Mouse (Mus musculus): Measurements from ENCODE around the gene Srsf12. TPM values are rescaled to one million over a fixed set of nuclear protein-coding genes. Genes with fewer than 3 reads are reported as not detected.

Gene Srsf12
- polyA plus RNA-seq, 1 experiment from 2014 or later, result 54.4 TPM

GRCm38 (mm10) chr4:33260311-33260710 lies 51.5 kb downstream of the Srsf12 start:
- Histone ChIP-seq H3K4me3 (replicated peaks; ENCODE audit: low read depth, low read length) (no peak overlapping the region), H3K27me3 (ENCODE audit: control insufficient read depth, insufficient read depth, low read length) (no peaks in the 10 kb centered on the region), H3K4me2 (ENCODE audit: low read length) (no peak overlapping the region), H3K9me3 (ENCODE audit: control insufficient read depth, low read length) (no peaks in the 10 kb centered on the region), H3K27ac (replicated peaks; ENCODE audit: low read depth, low read length) (no peak overlapping the region), H3K9ac (replicated peaks; ENCODE audit: low read length) (no peak overlapping the region), H3K4me1 (ENCODE audit: control insufficient read depth, insufficient read depth, low read length) (no peaks in the 10 kb centered on the region), H3K36me3 (ENCODE audit: control insufficient read depth, insufficient read depth, low read length) (no peaks in the 10 kb centered on the region)
- DNase-seq (no peak), ATAC-seq (ENCODE audit: low FRiP score, low TSS enrichment) (no peak)

- no peak overlapping the region for H3K4me2 ChIP-seq (ENCODE audit: low read length)
- H3K4me1 ChIP-seq (ENCODE audit: control insufficient read depth, insufficient read depth, low read length), result no peaks in the 10 kb centered on the region
- no peak overlapping the region for H3K9ac ChIP-seq (replicated peaks; ENCODE audit: low read length)
- no peaks in the 10 kb centered on the region for H3K27me3 ChIP-seq (ENCODE audit: control insufficient read depth, insufficient read depth, low read length)
- H3K9me3 ChIP-seq (ENCODE audit: control insufficient read depth, low read length), result no peaks in the 10 kb centered on the region
- H3K36me3 ChIP-seq (ENCODE audit: control insufficient read depth, insufficient read depth, low read length), result no peaks in the 10 kb centered on the region
- WGBS, result 80% methylated on average over 7 of the region's 7 CpGs
- ATAC-seq (ENCODE audit: low FRiP score, low TSS enrichment) (no peak), DNase-seq (peak; percentile 22)
- H3K4me3 ChIP-seq (replicated peaks; ENCODE audit: low read depth, low read length), result no peak overlapping the region
- H3K27ac ChIP-seq (replicated peaks; ENCODE audit: low read depth, low read length), result no peak overlapping the region
Observed at GRCm38 (mm10) chr4:33261311-33261753, 52.5 kb downstream of the Srsf12 start.

GRCm38 (mm10) chr4:33262897-33263296 lies 54.1 kb downstream of the Srsf12 start:
- DNase-seq (no peak), ATAC-seq (ENCODE audit: low FRiP score, low TSS enrichment) (no peak)
- H3K4me1 ChIP-seq (ENCODE audit: control insufficient read depth, insufficient read depth, low read length), result no peaks in the 10 kb centered on the region
- no peak overlapping the region for H3K27ac ChIP-seq (replicated peaks; ENCODE audit: low read depth, low read length)
- no peaks in the 10 kb centered on the region for H3K27me3 ChIP-seq (ENCODE audit: control insufficient read depth, insufficient read depth, low read length)
- no peaks in the 10 kb centered on the region for H3K36me3 ChIP-seq (ENCODE audit: control insufficient read depth, insufficient read depth, low read length)
- no peaks in the 10 kb centered on the region for H3K9me3 ChIP-seq (ENCODE audit: control insufficient read depth, low read length)
- H3K9ac ChIP-seq (replicated peaks; ENCODE audit: low read length), result no peak overlapping the region
- WGBS, result 77% methylated on average over 1 of the region's 1 CpGs
- H3K4me2 ChIP-seq (ENCODE audit: low read length), result no peak overlapping the region
- no peak overlapping the region for H3K4me3 ChIP-seq (replicated peaks; ENCODE audit: low read depth, low read length)

- DNase-seq (no peak), ATAC-seq (ENCODE audit: low FRiP score, low TSS enrichment) (no peak)
- no peak overlapping the region for H3K27ac ChIP-seq (replicated peaks; ENCODE audit: low read depth, low read length)
- no peaks in the 10 kb centered on the region for H3K9me3 ChIP-seq (ENCODE audit: control insufficient read depth, low read length)
- no peaks in the 10 kb centered on the region for H3K4me1 ChIP-seq (ENCODE audit: control insufficient read depth, insufficient read depth, low read length)
- no peak overlapping the region for H3K4me3 ChIP-seq (replicated peaks; ENCODE audit: low read depth, low read length)
- H3K27me3 ChIP-seq (ENCODE audit: control insufficient read depth, insufficient read depth, low read length), result no peaks in the 10 kb centered on the region
- no peaks in the 10 kb centered on the region for H3K36me3 ChIP-seq (ENCODE audit: control insufficient read depth, insufficient read depth, low read length)
- no peak overlapping the region for H3K4me2 ChIP-seq (ENCODE audit: low read length)
- WGBS, result 91% methylated on average over 11 of the region's 11 CpGs
- no peak overlapping the region for H3K9ac ChIP-seq (replicated peaks; ENCODE audit: low read length)
Observed at GRCm38 (mm10) chr4:33264979-33265726, 56.4 kb downstream of the Srsf12 start.

GRCm38 (mm10) chr4:33270386-33271314 lies 61.9 kb downstream of the Srsf12 start:
- no peak overlapping the region for H3K27ac ChIP-seq (replicated peaks; ENCODE audit: low read depth, low read length)
- no peak overlapping the region for H3K9ac ChIP-seq (replicated peaks; ENCODE audit: low read length)
- H3K4me1 ChIP-seq (ENCODE audit: control insufficient read depth, insufficient read depth, low read length), result no peaks in the 10 kb centered on the region
- H3K4me2 ChIP-seq (ENCODE audit: low read length), result no peak overlapping the region
- DNase-seq (no peak), ATAC-seq (ENCODE audit: low FRiP score, low TSS enrichment) (no peak)
- H3K36me3 ChIP-seq (ENCODE audit: control insufficient read depth, insufficient read depth, low read length), result no peaks in the 10 kb centered on the region
- 85% methylated on average over 11 of the region's 11 CpGs for WGBS
- no peak overlapping the region for H3K4me3 ChIP-seq (replicated peaks; ENCODE audit: low read depth, low read length)
- no peaks in the 10 kb centered on the region for H3K27me3 ChIP-seq (ENCODE audit: control insufficient read depth, insufficient read depth, low read length)
- H3K9me3 ChIP-seq (ENCODE audit: control insufficient read depth, low read length), result no peaks in the 10 kb centered on the region

GRCm38 (mm10) chr4:33273437-33273836 lies 64.6 kb downstream of the Srsf12 start:
- 87% methylated on average over 3 of the region's 3 CpGs for WGBS
- Histone ChIP-seq H3K4me3 (replicated peaks; ENCODE audit: low read depth, low read length) (no peak overlapping the region), H3K4me2 (ENCODE audit: low read length) (no peak overlapping the region), H3K36me3 (ENCODE audit: control insufficient read depth, insufficient read depth, low read length) (no peaks in the 10 kb centered on the region), H3K27ac (replicated peaks; ENCODE audit: low read depth, low read length) (no peak overlapping the region), H3K27me3 (ENCODE audit: control insufficient read depth, insufficient read depth, low read length) (no peaks in the 10 kb centered on the region), H3K9ac (replicated peaks; ENCODE audit: low read length) (no peak overlapping the region), H3K9me3 (ENCODE audit: control insufficient read depth, low read length) (no peaks in the 10 kb centered on the region), H3K4me1 (ENCODE audit: control insufficient read depth, insufficient read depth, low read length) (no peaks in the 10 kb centered on the region)
- ATAC-seq (ENCODE audit: low FRiP score, low TSS enrichment) (no peak), DNase-seq (no peak)

GRCm38 (mm10) chr4:33281891-33282685 lies 73.3 kb downstream of the Srsf12 start:
- Histone ChIP-seq H3K27ac (replicated peaks; ENCODE audit: low read depth, low read length) (no peak overlapping the region), H3K27me3 (ENCODE audit: control insufficient read depth, insufficient read depth, low read length) (no peaks in the 10 kb centered on the region), H3K9me3 (ENCODE audit: control insufficient read depth, low read length) (no peaks in the 10 kb centered on the region), H3K4me2 (ENCODE audit: low read length) (no peak overlapping the region), H3K4me1 (ENCODE audit: control insufficient read depth, insufficient read depth, low read length) (no peaks in the 10 kb centered on the region), H3K4me3 (replicated peaks; ENCODE audit: low read depth, low read length) (no peak overlapping the region), H3K36me3 (ENCODE audit: control insufficient read depth, insufficient read depth, low read length) (no peaks in the 10 kb centered on the region), H3K9ac (replicated peaks; ENCODE audit: low read length) (no peak overlapping the region)
- WGBS, result 88% methylated on average over 3 of the region's 3 CpGs
- DNase-seq (no peak), ATAC-seq (ENCODE audit: low FRiP score, low TSS enrichment) (no peak)

Data from midbrain, embryonic 14.5 days (tissue).